ENCODE assay signal across 8 mouse cellular contexts in genomic region chr5:45534319-45535098, GRCm38 (mm10). TPM values are rescaled to one million over a fixed set of nuclear protein-coding genes. Genes with fewer than 3 reads are reported as not detected.
A peak's percentile ranks its signal among the peaks of the same experiment; 100 is the strongest.
DNase-seq lines count a peak whose midpoint lies in the region; ATAC-seq and TF ChIP-seq lines count a peak whose summit lies in the region.

No protein-coding gene starts in this region.

- peak overlapping the region; percentile 28 for H3K4me2 ChIP-seq in heart, embryonic 12.5 days
- no peak overlapping the region for H3K4me2 ChIP-seq in stomach, postnatal 0 days (replicated peaks; ENCODE audit: low read depth)

- no peaks in the 10 kb centered on the region for H3K9me3 ChIP-seq in heart, embryonic 12.5 days (replicated peaks)
- no peaks in the 10 kb centered on the region for H3K9me3 ChIP-seq in stomach, postnatal 0 days (ENCODE audit: control insufficient read depth, low read length)

- no peak overlapping the region for H3K27ac ChIP-seq in heart, embryonic 12.5 days (ENCODE audit: poor library complexity, severe bottlenecking)
- peak overlapping the region; percentile 83 for H3K27ac ChIP-seq in liver, adult 2 months (replicated peaks; ENCODE audit: insufficient read depth, low read depth, low read length)
- no peak overlapping the region for H3K27ac ChIP-seq in stomach, postnatal 0 days (replicated peaks)

- ATAC-seq in heart, embryonic 12.5 days (ENCODE audit: insufficient number of reproducible peaks, low FRiP score) = 0 out of 2 replicates have a peak, but pooled peaks have one; percentile 33
- ATAC-seq in monocyte, adult 5-6 weeks (replicated peaks; ENCODE audit: insufficient number of reproducible peaks, low FRiP score, low TSS enrichment, poor library complexity, severe bottlenecking) = peak; percentile 41; the same call in 1 of the 2 replicates
- ATAC-seq in stomach, postnatal 0 days (ENCODE audit: low FRiP score, low TSS enrichment) = peak; percentile 67

- no peaks in the 10 kb centered on the region for H3K79me2 ChIP-seq in liver, adult 2 months (ENCODE audit: control insufficient read depth, insufficient read depth, low read length)

- H3K4me1 ChIP-seq in heart, embryonic 12.5 days (replicated peaks) = no peaks in the 10 kb centered on the region
- H3K4me1 ChIP-seq in liver, adult 2 months (ENCODE audit: control insufficient read depth, insufficient read depth, low read length) = peaks cover 4% of the 10 kb centered on the region
- no peaks in the 10 kb centered on the region for H3K4me1 ChIP-seq in stomach, postnatal 0 days (replicated peaks; ENCODE audit: control insufficient read depth, insufficient read depth)

- no peak for TF ChIP-seq POLR2A in liver, adult 2 months (IDR thresholded peaks at IDR 0.05; ENCODE audit: extremely low read depth, insufficient read depth, low read length)

- no peak for TF ChIP-seq EP300 in stomach, postnatal 0 days (optimal IDR thresholded peaks at IDR 0.05)

- no peak overlapping the region for H3K4me3 ChIP-seq in heart, embryonic 12.5 days
- peak overlapping the region; percentile 39; the same call in 1 of the 2 replicates for H3K4me3 ChIP-seq in liver, adult 2 months (ENCODE audit: insufficient read depth, low read depth, low read length)
- no peak overlapping the region for H3K4me3 ChIP-seq in stomach, postnatal 0 days (ENCODE audit: low read depth, low read length)

- TF ChIP-seq CTCF in liver, adult 2 months (IDR thresholded peaks at IDR 0.05; ENCODE audit: low read depth, low read length) = peak; percentile 92
- peak; percentile 71 for TF ChIP-seq CTCF in stomach, postnatal 0 days (IDR thresholded peaks at IDR 0.05; ENCODE audit: low read depth)

- WGBS in heart, embryonic 12.5 days = 7% methylated on average over 17 of the region's 17 CpGs
- 2% methylated on average over 17 of the region's 17 CpGs for WGBS in liver, adult 2 months
- 7% methylated on average over 15 of the region's 17 CpGs for WGBS in stomach, postnatal 0 days

- 0 out of 2 replicates have a peak, but pooled peaks cover 4% of the 10 kb centered on the region for H3K27me3 ChIP-seq in heart, embryonic 12.5 days (replicated peaks)
- no peaks in the 10 kb centered on the region for H3K27me3 ChIP-seq in liver, adult 2 months (ENCODE audit: control insufficient read depth, insufficient read depth, low read length)
- no peaks in the 10 kb centered on the region for H3K27me3 ChIP-seq in stomach, postnatal 0 days (ENCODE audit: control insufficient read depth, insufficient read depth, low read length)

- peaks cover 13% of the 10 kb centered on the region for H3K36me3 ChIP-seq in heart, embryonic 12.5 days
- H3K36me3 ChIP-seq in liver, adult 2 months (ENCODE audit: control insufficient read depth, insufficient read depth, low read length) = peaks cover 7% of the 10 kb centered on the region
- peaks cover 3% of the 10 kb centered on the region; the same call in 1 of the 2 replicates for H3K36me3 ChIP-seq in stomach, postnatal 0 days (ENCODE audit: control insufficient read depth, insufficient read depth, low read length)

- DNase-seq in A20 (ENCODE audit: low read depth, low spot score) = peak; percentile 84
- DNase-seq in adrenal gland, adult 18-20 months (ENCODE audit: low spot score in 2 of 2) = peak; percentile 33 to 48
- DNase-seq in embryo, embryonic 11.5 days (ENCODE audit: low read depth, low spot score) = peak; percentile 50
- DNase-seq in kidney, postnatal 10 days = peak; percentile 86
- DNase-seq in liver, adult 2 months (ENCODE audit: extremely low read depth, low read depth, low spot score) = peak; percentile 94
- DNase-seq in stomach, postnatal 0 days (ENCODE audit: low spot score) = peak; percentile 61

- H3K9ac ChIP-seq in heart, embryonic 12.5 days = no peak overlapping the region
- peak overlapping the region; percentile 61 for H3K9ac ChIP-seq in liver, adult 2 months (ENCODE audit: low read depth, low read length)
- H3K9ac ChIP-seq in stomach, postnatal 0 days (ENCODE audit: low read length) = no peak overlapping the region

RNA-seq across cellular contexts. Expression of gene Med28, which starts 14.5 kb away (rescaled TPM):
- 100 to 1,000 TPM in 1 of 2 experiments, 10 to 100 TPM in 1; 89.7 to 103 TPM for total RNA-seq in adrenal gland, adult 18-20 months (2021)
- 183 TPM in 2 replicates for polyA plus RNA-seq in heart, embryonic 12.5 days (2016; fragmentation: Nextera tagmentation; extraction: Ambion mirVana)
- total RNA-seq in liver, adult 2 months (2014; rRNA removed) = 27.2 and 39.1 TPM in 2 replicates
- 43.3 and 44.8 TPM in 2 replicates for polyA plus RNA-seq in liver, adult 2 months (2012; rRNA removed)
- total RNA-seq in monocyte, adult 5-6 weeks (2017) = 37.8 to 56.8 TPM (median 40.7 TPM) in 3 replicates
- polyA plus RNA-seq in stomach, postnatal 0 days (2015; fragmentation: Nextera tagmentation; extraction: Ambion mirVana) = 160 and 169 TPM in 2 replicates

RNA-seq across cellular contexts. Expression of gene Lap3, which starts 41.3 kb away (rescaled TPM):
- total RNA-seq in adrenal gland, adult 18-20 months (2021) = 10 to 100 TPM; 65.9 to 92.5 TPM
- polyA plus RNA-seq in heart, embryonic 12.5 days (2016; fragmentation: Nextera tagmentation; extraction: Ambion mirVana) = 72.5 and 73.7 TPM in 2 replicates
- total RNA-seq in liver, adult 2 months (2014; rRNA removed) = 300 and 328 TPM in 2 replicates
- 92.9 and 108 TPM in 2 replicates for polyA plus RNA-seq in liver, adult 2 months (2012; rRNA removed)
- total RNA-seq in monocyte, adult 5-6 weeks (2017) = 10.0 to 18.0 TPM (median 13.1 TPM) in 3 replicates
- 58.4 and 63.2 TPM in 2 replicates for polyA plus RNA-seq in stomach, postnatal 0 days (2015; fragmentation: Nextera tagmentation; extraction: Ambion mirVana)

Comparison
In these comparisons a context has a peak if more than half of its experiments do, and no peak if none do; other contexts are left out.
1. DNase-seq: peak in every context shown above with its lines; median percentile 94 in liver, adult 2 months; 86 in kidney, postnatal 10 days; 84 in A20; 61 in stomach, postnatal 0 days; 50 in embryo, embryonic 11.5 days; 40 in adrenal gland, adult 18-20 months.